Mouse (Mus musculus) left cerebral cortex, postnatal 25 days (tissue): ENCODE data around the gene Abhd2. TPM values are rescaled to one million over a fixed set of nuclear protein-coding genes. Genes with fewer than 3 reads are reported as not detected.

ENCODE experiments used
- DNase-seq, 2 experiments: peaks; one replicate each; pipeline ENCODE4 v3.0.0; 2022; ENCODE audit warnings: low spot score in 2 of 2, mixed read lengths in 1 of 2
- intact Hi-C: fragments of 180-260 bp; cut with DNase I; formaldehyde crosslinking; loops from one replicate; pipeline ENCODE4 v1.15.1; 2025
- total RNA-seq, 2 experiments: library from RNA; stranded (reverse); gene quantifications; 2 replicates each; pipeline ENCODE4 v1.2.3; 2021

Abhd2 gene
- total RNA-seq, 2 experiments from 2014 or later: 103 to 120 TPM

- intact Hi-C loops: no loop called here
- no peak for DNase-seq
These were observed 38.5 kb downstream of the Abhd2 start for GRCm38 (mm10) chr7:79311420-79311988.

- DNase-seq: no peak
- intact Hi-C loops: no loop called here
These were observed 39.2 kb downstream of the Abhd2 start for GRCm38 (mm10) chr7:79312246-79312645.

GRCm38 (mm10) chr7:79313519-79314059 lies 40.6 kb downstream of the Abhd2 start:
- DNase-seq: no peak
- intact Hi-C loops: no loop called here

GRCm38 (mm10) chr7:79314517-79314916 lies 41.5 kb downstream of the Abhd2 start:
- no peak for DNase-seq
- intact Hi-C loops: no loop called here

- intact Hi-C loops: no loop called here
- no peak for DNase-seq
These were observed 42.1 kb downstream of the Abhd2 start for GRCm38 (mm10) chr7:79315149-79315548.

GRCm38 (mm10) chr7:79316069-79316695 lies 43.2 kb downstream of the Abhd2 start:
- intact Hi-C loops: no loop called here
- no peak for DNase-seq

GRCm38 (mm10) chr7:79317576-79317975 lies 44.6 kb downstream of the Abhd2 start:
- no peak for DNase-seq
- intact Hi-C loops: no loop called here

- intact Hi-C loops: no loop called here
These were observed 45.3 kb downstream of the Abhd2 start for GRCm38 (mm10) chr7:79318110-79318801.

GRCm38 (mm10) chr7:79323855-79324254 lies 50.9 kb downstream of the Abhd2 start:
- no peak for DNase-seq
- intact Hi-C loops: no loop called here

More at GRCm38 (mm10) chr7:79318110-79318801, 45.3 kb downstream of the Abhd2 start:
- no peak for DNase-seq

GRCm38 (mm10) chr7:79328769-79329168 lies 55.8 kb downstream of the Abhd2 start:
- DNase-seq: no peak
- intact Hi-C loops: no loop called here

GRCm38 (mm10) chr7:79331197-79331596 lies 58.2 kb downstream of the Abhd2 start:
- intact Hi-C loops: no loop called here
- DNase-seq: no peak

- intact Hi-C loops: no loop called here
- DNase-seq: no peak
These were observed 60.4 kb downstream of the Abhd2 start for GRCm38 (mm10) chr7:79333419-79333818.

GRCm38 (mm10) chr7:79336362-79336910 lies 63.4 kb downstream of the Abhd2 start:
- peak in 1 of 2 experiments; percentile 83 for DNase-seq
- intact Hi-C loops: no loop called here

- intact Hi-C loops: loop anchor here (5.0 kb wide), 2 partner anchors 39 to 74 kb away; partner anchors contain the start of gene Abhd2
- peak in 1 of 2 experiments; percentile 69 for DNase-seq
These were observed 72.9 kb downstream of the Abhd2 start for GRCm38 (mm10) chr7:79345902-79346301.

GRCm38 (mm10) chr7:79346555-79347075 lies 73.6 kb downstream of the Abhd2 start:
- intact Hi-C loops: loop anchor here (5.0 kb wide), 2 partner anchors 39 to 74 kb away; partner anchors contain the start of gene Abhd2
- DNase-seq: no peak

GRCm38 (mm10) chr7:79347108-79347813 lies 74.3 kb downstream of the Abhd2 start:
- DNase-seq: peak in 1 of 2 experiments; percentile 71

GRCm38 (mm10) chr7:79348816-79349215 lies 75.8 kb downstream of the Abhd2 start:
- intact Hi-C loops: loop anchor here (1.0 to 5.0 kb wide), 3 partner anchors 42 to 103 kb away; partner anchors contain the start of gene Abhd2
- DNase-seq: no peak

More at GRCm38 (mm10) chr7:79347108-79347813, 74.3 kb downstream of the Abhd2 start:
- intact Hi-C loops: loop anchor here (5.0 kb wide), 2 partner anchors 40 to 75 kb away; partner anchors contain the start of gene Abhd2

GRCm38 (mm10) chr7:79349738-79350386 lies 76.9 kb downstream of the Abhd2 start:
- intact Hi-C loops: loop anchor here (1.0 to 10.0 kb wide), 7 partner anchors 43 to 555 kb away; partner anchors contain the start of genes Abhd2 and Aen
- DNase-seq: peak; percentile 86 to 94
